Mouse (Mus musculus): ENCODE results near the gene Ddah1. TPM values are rescaled to one million over a fixed set of nuclear protein-coding genes. Genes with fewer than 3 reads are reported as not detected.

Ddah1 gene
- polyA plus RNA-seq, 1 experiment from 2014 or later: 76.1 TPM

DNA sequence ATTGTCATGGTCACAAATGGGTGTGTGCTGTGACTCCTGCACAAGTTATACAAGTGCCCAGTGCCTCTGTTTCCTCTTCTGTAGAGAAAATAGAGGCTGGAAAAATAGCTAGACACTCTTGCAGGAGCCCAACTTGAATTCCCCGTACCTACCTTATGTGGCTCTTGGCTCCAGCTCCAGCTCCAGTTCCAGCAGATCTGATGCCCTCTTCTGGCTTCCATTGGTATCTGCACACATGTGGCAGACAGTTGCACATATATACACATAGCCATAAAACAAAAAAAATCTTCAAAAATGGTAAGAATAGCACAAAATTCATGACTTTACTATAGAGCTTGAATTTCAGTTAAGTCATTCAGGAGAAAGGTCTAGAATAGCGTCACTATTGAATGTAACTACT, 62.5 kb downstream of the Ddah1 start:
- Histone ChIP-seq H3K27me3 (no peaks in the 10 kb centered on the region), H3K9ac (no peak overlapping the region), H3K36me3 (no peaks in the 10 kb centered on the region), H3K4me1 (peaks cover 31% of the 10 kb centered on the region), H3K4me2 (no peak overlapping the region), H3K9me3 (replicated peaks) (no peaks in the 10 kb centered on the region), H3K4me3 (replicated peaks) (no peak overlapping the region), H3K27ac (peak overlapping the region; percentile 49; the same call in 1 of the 2 replicates)
- 87% methylated on average over 2 of the region's 2 CpGs for WGBS
- no peak for ATAC-seq (replicated peaks; ENCODE audit: low FRiP score)

DNA sequence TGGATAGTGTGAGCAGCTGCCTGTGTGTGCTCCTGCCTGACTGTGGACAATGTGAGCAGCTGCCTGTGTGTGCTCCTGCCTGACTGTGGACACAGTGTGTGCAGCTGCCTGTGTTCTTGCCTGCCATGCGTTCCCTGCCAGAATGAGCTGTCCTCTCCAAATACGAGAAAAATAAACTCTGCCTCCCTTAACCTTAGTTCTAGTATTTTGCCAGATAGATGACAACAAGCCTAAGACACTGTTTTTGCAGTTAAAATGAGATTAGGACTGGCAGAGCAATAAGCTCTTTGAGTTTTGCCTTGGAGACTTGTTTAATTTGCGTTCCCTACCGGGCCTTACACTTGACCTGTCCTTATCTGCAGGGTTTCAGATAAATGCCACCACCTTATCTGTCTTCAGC, 63.7 kb downstream of the Ddah1 start:
- H3K4me3 ChIP-seq (replicated peaks): no peak overlapping the region
- no peaks in the 10 kb centered on the region for H3K9me3 ChIP-seq (replicated peaks)
- H3K27ac ChIP-seq: no peak overlapping the region
- H3K27me3 ChIP-seq: no peaks in the 10 kb centered on the region
- ATAC-seq (replicated peaks; ENCODE audit: low FRiP score): no peak
- H3K4me2 ChIP-seq: no peak overlapping the region
- no peaks in the 10 kb centered on the region for H3K36me3 ChIP-seq
- no peak overlapping the region for H3K9ac ChIP-seq
- 75% methylated on average over 4 of the region's 4 CpGs for WGBS
- peaks cover 29% of the 10 kb centered on the region for H3K4me1 ChIP-seq

DNA sequence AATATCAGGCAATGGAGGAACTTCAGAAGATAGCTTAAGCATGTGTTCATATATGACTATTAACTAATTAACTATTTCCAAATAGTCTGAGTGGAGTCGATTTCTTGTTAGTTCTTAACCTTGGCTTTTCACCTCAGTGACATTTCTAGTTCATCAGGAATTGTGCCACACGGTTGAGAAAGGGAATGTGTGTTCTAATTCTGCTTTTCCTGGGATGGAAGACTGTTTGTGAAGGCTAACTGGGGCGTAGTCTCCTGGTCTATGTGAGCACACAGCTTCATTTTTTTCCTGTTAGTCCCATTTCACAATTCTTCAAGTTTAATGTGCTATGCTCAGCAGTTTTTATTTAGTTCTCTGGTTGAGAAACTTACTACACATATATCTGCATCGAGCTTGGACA, 65.2 kb downstream of the Ddah1 start:
- no peak overlapping the region for H3K9ac ChIP-seq
- 74% methylated on average over 4 of the region's 4 CpGs for WGBS
- ATAC-seq (replicated peaks; ENCODE audit: low FRiP score): no peak

DNA sequence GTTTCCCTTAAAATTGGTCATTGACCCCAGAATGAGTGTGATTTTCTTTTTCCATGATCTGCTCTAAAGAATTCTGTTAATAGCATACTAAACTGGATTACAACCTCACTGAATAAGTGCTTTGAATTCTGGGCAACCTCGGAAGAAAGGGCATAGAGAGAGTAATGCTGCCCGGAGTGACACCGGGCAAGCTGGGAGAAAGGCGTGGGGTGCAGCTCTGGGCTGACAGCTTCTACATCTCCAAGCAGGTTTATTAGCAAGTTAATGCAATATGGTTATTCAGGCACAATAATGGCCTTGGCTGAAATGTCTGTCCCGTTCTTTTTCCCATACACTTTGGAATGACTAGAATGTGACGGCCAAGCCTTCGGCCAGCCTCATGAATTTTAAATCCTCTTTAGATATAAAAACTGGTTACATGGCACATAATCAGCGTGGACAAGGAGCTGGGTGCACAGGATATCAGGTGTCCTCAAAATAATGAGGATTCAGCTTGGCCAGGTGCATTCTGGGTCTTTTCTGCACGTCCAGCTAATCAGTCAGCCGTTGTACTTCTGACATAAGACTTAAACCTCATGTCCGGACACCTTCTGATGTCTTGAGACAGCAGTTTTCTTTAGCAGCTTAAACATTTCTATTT, 67.1 kb downstream of the Ddah1 start:
- no peak overlapping the region for H3K4me3 ChIP-seq (replicated peaks)
- ATAC-seq (replicated peaks; ENCODE audit: low FRiP score): no peak
- WGBS: 65% methylated on average over 11 of the region's 11 CpGs
- H3K27me3 ChIP-seq: no peaks in the 10 kb centered on the region
- H3K36me3 ChIP-seq: no peaks in the 10 kb centered on the region
- no peak overlapping the region for H3K9ac ChIP-seq
- no peaks in the 10 kb centered on the region for H3K9me3 ChIP-seq (replicated peaks)
- H3K4me1 ChIP-seq: peaks cover 39% of the 10 kb centered on the region
- 0 out of 2 replicates have a peak overlapping the region, but pooled peaks have one; percentile 25 for H3K4me2 ChIP-seq
- H3K27ac ChIP-seq: peak overlapping the region; percentile 71

More for the DNA sequence above, 65.2 kb downstream of the Ddah1 start:
- H3K4me3 ChIP-seq (replicated peaks): no peak overlapping the region
- no peaks in the 10 kb centered on the region for H3K36me3 ChIP-seq
- H3K27ac ChIP-seq: no peak overlapping the region
- H3K9me3 ChIP-seq (replicated peaks): no peaks in the 10 kb centered on the region
- no peak overlapping the region for H3K4me2 ChIP-seq
- peaks cover 38% of the 10 kb centered on the region for H3K4me1 ChIP-seq
- H3K27me3 ChIP-seq: no peaks in the 10 kb centered on the region

DNA sequence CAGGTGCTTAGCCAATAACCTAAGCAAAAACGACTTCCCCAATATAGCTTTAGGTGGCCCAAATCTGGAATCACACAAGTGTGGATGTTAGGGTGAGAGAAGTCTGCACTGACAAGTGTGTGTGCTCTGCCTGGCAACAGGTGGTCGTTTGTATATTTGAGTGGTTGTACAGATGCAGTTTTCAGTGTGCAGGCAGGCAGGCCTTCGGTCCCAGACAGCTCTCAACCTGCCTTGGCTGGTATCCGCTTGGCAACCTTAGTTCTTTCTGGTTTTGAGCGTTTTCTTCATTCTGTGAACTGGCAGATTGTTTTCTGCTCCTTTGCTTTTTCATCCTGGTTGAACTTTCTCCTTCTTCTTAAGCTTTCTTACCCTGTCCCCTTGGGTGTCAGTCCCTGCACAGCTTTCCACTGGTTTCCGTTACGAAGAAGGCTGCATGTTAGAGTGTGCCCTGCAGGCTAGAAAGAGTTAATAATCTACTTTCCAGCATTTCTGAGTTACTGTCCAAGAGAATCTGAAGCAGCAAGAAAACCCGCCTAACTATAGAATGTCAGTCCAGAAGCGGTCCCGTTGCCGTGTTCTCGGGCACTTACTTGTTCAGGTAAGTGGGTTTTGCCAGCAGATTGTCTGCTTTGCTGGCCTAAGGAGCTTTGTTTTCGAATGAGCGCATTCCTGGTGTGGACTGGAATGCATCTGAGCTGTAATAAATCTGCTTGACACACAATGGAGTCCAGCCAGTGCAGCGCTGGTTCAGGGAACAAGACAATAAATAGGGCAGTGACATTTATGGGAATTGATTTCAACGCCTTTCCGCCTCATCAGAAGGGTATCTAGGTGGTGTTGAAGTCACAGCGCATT, 68.9 kb downstream of the Ddah1 start:
- Histone ChIP-seq H3K27ac (peak overlapping the region; percentile 91), H3K4me3 (replicated peaks) (peak overlapping the region; percentile 21), H3K9ac (0 out of 2 replicates have a peak overlapping the region, but pooled peaks have one; percentile 29), H3K4me2 (peak overlapping the region; percentile 57), H3K4me1 (peaks cover 39% of the 10 kb centered on the region), H3K9me3 (replicated peaks) (no peaks in the 10 kb centered on the region), H3K36me3 (no peaks in the 10 kb centered on the region), H3K27me3 (no peaks in the 10 kb centered on the region)
- peak; percentile 87 for ATAC-seq (replicated peaks; ENCODE audit: low FRiP score)
- WGBS: 17% methylated on average over 18 of the region's 18 CpGs

GRCm38 (mm10) chr3:145828906-145829305, 70.4 kb downstream of the Ddah1 start:
- H3K4me1 ChIP-seq: peaks cover 45% of the 10 kb centered on the region
- H3K27me3 ChIP-seq: no peaks in the 10 kb centered on the region
- H3K9ac ChIP-seq: no peak overlapping the region
- H3K9me3 ChIP-seq (replicated peaks): no peaks in the 10 kb centered on the region
- H3K4me3 ChIP-seq (replicated peaks): no peak overlapping the region
- H3K36me3 ChIP-seq: no peaks in the 10 kb centered on the region
- no peak overlapping the region for H3K27ac ChIP-seq
- ATAC-seq (replicated peaks; ENCODE audit: low FRiP score): no peak
- H3K4me2 ChIP-seq: no peak overlapping the region
- WGBS: 64% methylated on average over 5 of the region's 5 CpGs

DNA sequence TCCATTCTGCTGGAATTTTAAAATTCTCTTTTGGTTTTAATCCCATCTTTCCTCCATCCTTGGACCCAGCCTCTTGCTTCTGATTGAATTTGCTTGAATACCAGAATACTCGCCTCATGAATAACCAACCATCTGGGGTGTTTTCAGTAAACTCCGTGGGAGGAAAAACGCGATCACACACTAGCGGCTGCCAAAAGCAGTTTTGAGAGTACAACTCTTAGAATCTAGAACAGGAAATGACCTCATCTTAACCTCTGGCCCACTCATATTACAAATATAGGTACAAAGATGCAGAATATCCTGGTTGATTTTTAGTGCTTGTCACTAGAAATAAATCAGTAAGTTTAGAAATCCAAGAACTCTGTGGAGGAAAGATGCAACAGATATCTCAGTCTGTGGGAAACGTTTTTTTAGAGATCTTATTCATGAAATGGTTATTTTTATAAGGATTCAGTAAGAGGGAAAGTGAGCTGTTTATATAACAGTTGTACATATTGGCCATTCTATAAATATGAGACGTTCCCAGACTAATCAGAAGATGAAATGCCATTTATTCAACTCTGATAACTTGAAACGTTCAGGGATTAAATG, 75.6 kb downstream of the Ddah1 start:
- no peak; the same call in 1 of the 2 replicates for ATAC-seq (replicated peaks; ENCODE audit: low FRiP score)
- 16% methylated on average over 8 of the region's 8 CpGs for WGBS
- Histone ChIP-seq H3K4me3 (replicated peaks) (no peak overlapping the region), H3K4me1 (peaks cover 8% of the 10 kb centered on the region), H3K9me3 (replicated peaks) (no peaks in the 10 kb centered on the region), H3K9ac (no peak overlapping the region), H3K36me3 (0 out of 2 replicates have a peak, but pooled peaks cover under 1% of the 10 kb centered on the region), H3K27ac (peak overlapping the region; percentile 63), H3K4me2 (no peak overlapping the region), H3K27me3 (no peaks in the 10 kb centered on the region)

DNA sequence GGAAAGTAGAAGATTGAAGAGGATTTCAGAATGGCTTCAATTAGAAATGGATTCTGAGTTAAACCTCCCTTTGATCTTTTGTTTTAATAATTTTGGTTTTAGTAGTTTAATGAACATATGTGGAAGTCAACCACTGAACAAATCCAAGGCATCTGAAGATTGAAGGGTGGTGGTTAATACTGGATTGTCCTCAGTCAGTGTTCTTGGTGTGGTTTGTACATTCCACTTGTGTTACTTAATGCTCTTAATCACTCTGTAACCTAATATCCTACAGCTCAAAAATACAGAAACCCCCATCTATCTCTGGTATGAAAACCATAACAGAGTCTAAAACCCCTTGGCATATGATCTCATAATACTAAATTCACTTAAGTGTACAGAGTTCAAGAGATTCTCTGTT, 79.8 kb downstream of the Ddah1 start:
- Histone ChIP-seq H3K27me3 (no peaks in the 10 kb centered on the region), H3K36me3 (peaks cover 9% of the 10 kb centered on the region; the same call in 1 of the 2 replicates), H3K27ac (no peak overlapping the region), H3K4me2 (no peak overlapping the region), H3K4me3 (replicated peaks) (no peak overlapping the region), H3K4me1 (peaks cover 12% of the 10 kb centered on the region), H3K9me3 (replicated peaks) (no peaks in the 10 kb centered on the region), H3K9ac (no peak overlapping the region)
- ATAC-seq (replicated peaks; ENCODE audit: low FRiP score): no peak

- Histone ChIP-seq H3K27me3 (no peaks in the 10 kb centered on the region), H3K4me2 (no peak overlapping the region), H3K36me3 (peaks cover 9% of the 10 kb centered on the region; the same call in 1 of the 2 replicates), H3K4me3 (replicated peaks) (no peak overlapping the region), H3K9me3 (replicated peaks) (no peaks in the 10 kb centered on the region), H3K4me1 (peaks cover 9% of the 10 kb centered on the region), H3K9ac (no peak overlapping the region), H3K27ac (peak overlapping the region; percentile 1; the same call in 1 of the 2 replicates)
- no peak for ATAC-seq (replicated peaks; ENCODE audit: low FRiP score)
- WGBS: 52% methylated on average over 12 of the region's 12 CpGs
Observed at GRCm38 (mm10) chr3:145841961-145842710, 83.7 kb downstream of the Ddah1 start.

- Histone ChIP-seq H3K9ac (no peak overlapping the region), H3K27me3 (no peaks in the 10 kb centered on the region), H3K36me3 (peaks cover 9% of the 10 kb centered on the region; the same call in 1 of the 2 replicates), H3K27ac (no peak overlapping the region), H3K4me1 (peaks cover 9% of the 10 kb centered on the region), H3K9me3 (replicated peaks) (no peaks in the 10 kb centered on the region), H3K4me3 (replicated peaks) (no peak overlapping the region), H3K4me2 (no peak overlapping the region)
- no peak for ATAC-seq (replicated peaks; ENCODE audit: low FRiP score)
- WGBS: 89% methylated on average over 3 of the region's 3 CpGs
Observed at GRCm38 (mm10) chr3:145843836-145844235, 85.4 kb downstream of the Ddah1 start.

GRCm38 (mm10) chr3:145844891-145845290, 86.4 kb downstream of the Ddah1 start:
- 56% methylated on average over 3 of the region's 3 CpGs for whole genome bisulfite sequencing
- Histone ChIP-seq H3K4me3 (replicated peaks) (no peak overlapping the region), H3K27ac (no peak overlapping the region), H3K4me1 (peaks cover 9% of the 10 kb centered on the region), H3K9me3 (replicated peaks) (no peaks in the 10 kb centered on the region), H3K36me3 (0 out of 2 replicates have a peak, but pooled peaks cover 3% of the 10 kb centered on the region), H3K27me3 (no peaks in the 10 kb centered on the region), H3K9ac (no peak overlapping the region), H3K4me2 (no peak overlapping the region)
- no peak; the same call in 1 of the 2 replicates for ATAC-seq (replicated peaks; ENCODE audit: low FRiP score)
